In genomic region chr14:75455743-75456421, GRCm38 (mm10) we compare ENCODE assay signal across 8 mouse cellular contexts. TPM values are rescaled to one million over a fixed set of nuclear protein-coding genes. Genes with fewer than 3 reads are reported as not detected.
A peak's percentile ranks its signal among the peaks of the same experiment; 100 is the strongest.
DNase-seq lines count a peak whose midpoint lies in the region; ATAC-seq and TF ChIP-seq lines count a peak whose summit lies in the region.

TSS of gene Siah3 (plus strand) at chr14:75455982.

- no peaks in the 10 kb centered on the region for H3K9me3 ChIP-seq in lung, postnatal 0 days (ENCODE audit: low read length)

- DNase-seq in lung, postnatal 0 days (ENCODE audit: low spot score) = no peak
- DNase-seq in lung, postnatal 25 days (ENCODE audit: low spot score) = no peak
- DNase-seq in cerebellum, postnatal 10 days = peak; percentile 60 to 64
- peak; percentile 72 to 77 for DNase-seq in frontal cortex, postnatal 36 days (ENCODE audit: low spot score in 2 of 2)
- DNase-seq in left cerebral cortex, postnatal 14 days (ENCODE audit: low spot score in 2 of 2) = peak; percentile 72 to 92
- DNase-seq in natural killer cell, adult 2 months (ENCODE audit: low spot score in 2 of 2) = peak; percentile 4 to 5
- DNase-seq in spleen, adult 12 weeks (ENCODE audit: low spot score) = no peak
- no peak for DNase-seq in yolk sac, embryonic 10.5 days (ENCODE audit: low spot score)

- H3K4me3 ChIP-seq in lung, postnatal 0 days (ENCODE audit: low read depth, low read length) = peak within 1 kb of the TSS; percentile 10; the same call in 1 of the 2 replicates

- TF ChIP-seq EP300 in lung, postnatal 0 days (IDR thresholded peaks at IDR 0.05) = no peak

- no peak within 1 kb of the TSS for H3K27ac ChIP-seq in lung, postnatal 0 days (ENCODE audit: low read length)

- no peak within 1 kb of the TSS for H3K9ac ChIP-seq in lung, postnatal 0 days (replicated peaks; ENCODE audit: low read depth)

- intact Hi-C loops in left cerebral cortex, postnatal 14 days (cut with DNase I) = loop anchor here (5.0 to 10.0 kb wide), 3 partner anchors 71 to 259 kb away; partner anchors contain the start of gene Erich6b

- no peaks in the 10 kb centered on the region; the same call in 1 of the 2 replicates for H3K27me3 ChIP-seq in lung, postnatal 0 days (replicated peaks; ENCODE audit: insufficient read depth, low read length)

- WGBS in lung, postnatal 0 days = 11% methylated on average over 18 of the region's 18 CpGs

- 0 out of 2 replicates have a peak, but pooled peaks cover 3% of the 10 kb centered on the region for H3K4me1 ChIP-seq in lung, postnatal 0 days (ENCODE audit: insufficient read depth, low read depth, low read length)

- no peak for TF ChIP-seq CTCF in lung, postnatal 0 days (IDR thresholded peaks at IDR 0.05)

- ATAC-seq in lung, postnatal 0 days = no peak

- H3K36me3 ChIP-seq in lung, postnatal 0 days (ENCODE audit: insufficient read depth, low read length) = no peaks in the 10 kb centered on the region

- peak within 1 kb of the TSS; percentile 48 for H3K4me2 ChIP-seq in lung, postnatal 0 days (replicated peaks; ENCODE audit: low read depth, low read length)

RNA-seq across cellular contexts. Expression of gene Siah3, which starts in this region (rescaled TPM):
- polyA plus RNA-seq in lung, postnatal 0 days (2015; fragmentation: Nextera tagmentation; extraction: Ambion mirVana) = not detected in 2 replicates
- total RNA-seq in left cerebral cortex, postnatal 14 days (2021) = 10 to 100 TPM; 11.4 to 12.5 TPM

Comparison
In these comparisons a context has a peak if more than half of its experiments do, and no peak if none do; other contexts are left out.
1. DNase-seq: peak in cerebellum, postnatal 10 days (2 of 2), frontal cortex, postnatal 36 days (2 of 2), left cerebral cortex, postnatal 14 days (2 of 2) and natural killer cell, adult 2 months (2 of 2); none in lung, postnatal 0 days (single experiment), lung, postnatal 25 days (single experiment), spleen, adult 12 weeks (single experiment) and yolk sac, embryonic 10.5 days (single experiment).